Mouse (Mus musculus): ENCODE measurements around the gene Otor. TPM values are rescaled to one million over a fixed set of nuclear protein-coding genes. Genes with fewer than 3 reads are reported as not detected.

The Otor gene
- 0.27 and 0.55 TPM in 2 replicates for polyA plus RNA-seq (2016; fragmentation: Nextera tagmentation; extraction: Ambion mirVana)

DNA sequence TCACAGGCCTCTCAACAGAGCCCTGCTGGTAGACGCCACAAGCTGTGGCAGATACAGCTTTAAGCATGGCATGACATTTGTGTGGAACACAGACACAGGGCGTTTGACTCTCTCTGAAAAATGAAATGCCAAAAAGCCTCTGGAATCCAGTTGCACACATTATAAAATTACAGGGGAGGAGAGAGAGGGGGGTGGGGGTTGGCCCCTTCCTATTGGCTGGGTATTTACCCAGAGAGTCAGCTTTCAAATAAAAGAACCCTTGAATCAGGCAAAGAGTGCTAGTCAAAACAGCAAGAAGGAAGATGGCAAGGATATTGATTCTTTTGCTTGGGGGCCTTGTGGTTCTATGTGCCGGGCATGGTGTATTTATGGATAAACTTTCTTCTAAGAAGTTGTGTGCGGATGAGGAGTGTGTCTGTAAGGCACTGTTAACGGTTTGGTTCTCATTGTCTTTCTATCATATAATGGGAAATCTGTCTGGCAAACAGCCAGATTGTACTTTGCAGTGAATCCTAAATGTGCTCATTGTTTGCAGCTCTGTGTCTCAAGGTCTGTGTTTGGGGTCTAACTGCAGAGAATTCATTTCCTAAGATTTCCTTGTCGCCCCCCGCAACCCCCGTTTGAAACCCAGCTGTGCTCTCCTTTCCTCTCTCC lies at the start of gene Otor:
Gene Otor (plus strand): TSS at position 276 of the 654 bp plus-strand sequence.
- Histone ChIP-seq H3K4me2 (no peak within 1 kb of the TSS), H3K9me3 (replicated peaks) (no peaks in the 10 kb centered on the region), H3K4me1 (replicated peaks) (0 out of 2 replicates have a peak, but pooled peaks cover 6% of the 10 kb centered on the region), H3K4me3 (no peak within 1 kb of the TSS), H3K9ac (no peak within 1 kb of the TSS), H3K27ac (ENCODE audit: poor library complexity, severe bottlenecking) (no peak within 1 kb of the TSS), H3K27me3 (replicated peaks) (no peaks in the 10 kb centered on the region), H3K36me3 (no peaks in the 10 kb centered on the region)
- ATAC-seq (ENCODE audit: insufficient number of reproducible peaks, low FRiP score) = no peak
- 62% methylated on average over 8 of the region's 8 CpGs for WGBS

DNA sequence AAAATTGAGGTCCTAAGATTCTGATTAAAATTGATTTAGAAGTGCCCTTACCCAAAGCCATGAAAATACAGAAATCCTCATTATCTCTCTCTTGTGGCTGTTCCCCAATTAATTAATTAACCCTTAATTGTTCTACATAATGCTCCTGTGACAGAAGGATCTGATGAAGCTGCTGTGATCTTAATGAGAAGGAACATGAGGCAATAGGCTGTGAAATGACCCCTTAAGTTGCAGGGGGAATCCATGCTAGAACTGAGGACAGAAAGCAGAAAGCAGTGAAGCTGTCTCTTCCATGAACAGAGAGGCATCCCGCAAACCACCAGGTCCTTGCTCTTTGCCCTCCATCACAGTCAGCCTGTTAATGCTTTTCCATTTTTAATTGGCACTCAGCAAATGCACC lies 47.0 kb upstream of the Otor start:
- H3K36me3 ChIP-seq = no peaks in the 10 kb centered on the region
- H3K27me3 ChIP-seq (replicated peaks) = no peaks in the 10 kb centered on the region
- ATAC-seq (ENCODE audit: insufficient number of reproducible peaks, low FRiP score) = no peak
- no peak overlapping the region for H3K4me2 ChIP-seq
- H3K9ac ChIP-seq = no peak overlapping the region
- WGBS = 89% methylated on average over 1 of the region's 1 CpGs
- H3K4me1 ChIP-seq (replicated peaks) = no peaks in the 10 kb centered on the region
- H3K9me3 ChIP-seq (replicated peaks) = no peaks in the 10 kb centered on the region
- no peak overlapping the region for H3K4me3 ChIP-seq
- no peak overlapping the region for H3K27ac ChIP-seq (ENCODE audit: poor library complexity, severe bottlenecking)

DNA sequence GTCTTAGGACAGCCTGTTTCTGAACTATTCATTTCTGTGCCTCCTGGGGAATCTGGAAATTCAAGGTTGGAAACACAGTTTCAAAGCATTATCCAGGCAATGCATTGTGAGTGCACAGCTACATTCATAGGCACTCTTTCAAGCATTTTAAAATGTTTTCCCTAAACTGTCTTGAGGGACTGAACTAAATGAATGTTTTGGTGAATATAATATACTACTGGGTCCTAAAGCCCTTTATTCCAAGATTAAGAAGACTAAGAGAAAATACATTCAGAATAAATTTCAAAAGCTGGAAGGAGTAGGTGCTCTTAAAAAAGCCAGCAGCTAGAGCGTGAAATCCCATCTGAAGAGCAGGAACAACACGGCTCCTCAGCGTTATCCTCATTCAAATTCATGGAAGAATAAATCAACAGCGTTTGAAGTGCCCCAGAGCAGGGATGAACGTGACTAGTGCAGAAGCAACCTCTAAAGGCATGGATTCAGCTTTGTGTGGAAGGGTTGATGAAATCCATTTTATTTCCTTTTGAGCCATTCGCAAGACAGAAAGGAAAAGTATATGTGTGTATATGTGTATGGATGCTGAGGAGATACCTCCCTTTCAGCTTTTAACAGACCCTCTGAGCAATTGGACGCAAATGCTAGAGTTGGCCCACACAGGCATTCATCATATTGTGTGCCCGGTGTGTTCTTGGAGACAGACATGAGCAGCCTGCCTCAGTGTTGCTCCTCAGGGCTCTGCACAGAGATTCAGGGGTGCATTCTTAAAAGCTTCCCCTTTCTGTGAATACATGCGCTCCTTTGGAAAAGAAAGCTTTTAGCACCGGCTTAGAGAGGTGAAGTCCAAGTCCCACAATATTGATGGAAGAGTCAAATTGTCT lies 45.7 kb upstream of the Otor start:
- H3K9ac ChIP-seq = no peak overlapping the region
- no peak overlapping the region for H3K4me2 ChIP-seq
- WGBS = 78% methylated on average over 10 of the region's 10 CpGs
- ATAC-seq (ENCODE audit: insufficient number of reproducible peaks, low FRiP score) = no peak
- no peaks in the 10 kb centered on the region for H3K4me1 ChIP-seq (replicated peaks)
- no peak overlapping the region for H3K27ac ChIP-seq (ENCODE audit: poor library complexity, severe bottlenecking)
- H3K9me3 ChIP-seq (replicated peaks) = no peaks in the 10 kb centered on the region
- H3K27me3 ChIP-seq (replicated peaks) = no peaks in the 10 kb centered on the region
- no peak overlapping the region for H3K4me3 ChIP-seq
- H3K36me3 ChIP-seq = no peaks in the 10 kb centered on the region

DNA sequence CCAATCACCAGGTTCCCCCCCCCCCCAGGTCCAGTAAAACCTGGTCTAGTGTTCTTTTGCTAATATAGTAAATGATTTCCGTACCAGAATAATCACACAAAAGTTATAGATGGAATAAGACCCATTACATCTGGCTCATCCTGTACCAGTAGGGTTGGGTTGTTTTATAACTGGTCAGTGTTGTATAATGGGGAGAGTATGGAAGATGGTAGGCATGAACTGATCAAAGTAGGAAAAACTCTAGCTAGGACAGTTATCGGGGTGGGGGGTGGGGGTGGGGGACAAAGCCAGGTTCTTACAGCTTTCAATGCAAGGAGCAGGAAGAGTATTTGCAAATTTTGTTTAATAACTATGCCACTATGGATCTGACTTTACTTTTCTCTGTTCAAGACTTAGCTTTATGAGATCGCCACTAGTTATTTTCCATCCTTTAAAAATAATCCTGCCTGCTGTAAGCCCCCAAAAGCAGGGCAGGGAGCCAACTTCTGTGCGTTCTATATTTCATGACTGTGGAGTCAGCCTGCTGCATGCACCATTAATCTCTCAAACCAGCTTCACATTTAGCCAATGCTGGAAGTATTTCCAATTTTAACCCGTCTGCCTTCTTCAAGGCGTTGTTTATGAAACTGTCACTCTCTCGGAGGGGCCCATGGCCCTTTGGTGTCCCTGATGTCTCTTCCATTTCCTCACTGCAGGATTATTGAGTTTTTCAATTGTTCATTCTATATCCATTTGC lies 43.8 kb upstream of the Otor start:
- no peak overlapping the region for H3K4me2 ChIP-seq
- H3K27me3 ChIP-seq (replicated peaks) = no peaks in the 10 kb centered on the region
- no peak for ATAC-seq (ENCODE audit: insufficient number of reproducible peaks, low FRiP score)
- no peaks in the 10 kb centered on the region for H3K36me3 ChIP-seq
- H3K9ac ChIP-seq = no peak overlapping the region
- H3K4me1 ChIP-seq (replicated peaks) = no peaks in the 10 kb centered on the region
- 65% methylated on average over 7 of the region's 7 CpGs for WGBS
- no peak overlapping the region for H3K4me3 ChIP-seq
- no peaks in the 10 kb centered on the region for H3K9me3 ChIP-seq (replicated peaks)
- no peak overlapping the region for H3K27ac ChIP-seq (ENCODE audit: poor library complexity, severe bottlenecking)

DNA sequence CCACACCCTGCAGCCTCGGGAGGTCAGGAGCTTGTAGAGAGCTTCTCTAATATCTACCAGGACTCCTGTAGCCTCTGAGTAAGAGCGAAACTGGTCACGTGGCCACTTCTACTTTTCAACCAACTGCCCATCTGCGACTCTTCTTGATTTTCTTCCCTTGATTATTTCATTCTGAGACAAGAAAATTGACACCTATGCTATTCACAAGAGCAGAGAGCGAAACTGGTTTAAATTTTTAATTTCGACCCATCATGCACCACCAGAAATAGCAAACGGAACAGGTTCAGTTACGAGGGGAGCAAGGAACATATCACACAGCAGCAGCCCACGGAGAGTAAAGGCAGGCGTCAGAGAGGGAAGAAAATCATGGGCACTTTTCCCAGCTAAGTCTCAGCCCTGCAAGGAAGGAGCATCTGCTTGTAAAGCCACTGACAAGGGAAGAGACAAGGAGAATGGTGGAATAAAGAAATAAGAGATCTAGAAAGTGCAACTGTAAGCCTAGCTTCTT lies 43.1 kb upstream of the Otor start:
- no peak overlapping the region for H3K27ac ChIP-seq (ENCODE audit: poor library complexity, severe bottlenecking)

DNA sequence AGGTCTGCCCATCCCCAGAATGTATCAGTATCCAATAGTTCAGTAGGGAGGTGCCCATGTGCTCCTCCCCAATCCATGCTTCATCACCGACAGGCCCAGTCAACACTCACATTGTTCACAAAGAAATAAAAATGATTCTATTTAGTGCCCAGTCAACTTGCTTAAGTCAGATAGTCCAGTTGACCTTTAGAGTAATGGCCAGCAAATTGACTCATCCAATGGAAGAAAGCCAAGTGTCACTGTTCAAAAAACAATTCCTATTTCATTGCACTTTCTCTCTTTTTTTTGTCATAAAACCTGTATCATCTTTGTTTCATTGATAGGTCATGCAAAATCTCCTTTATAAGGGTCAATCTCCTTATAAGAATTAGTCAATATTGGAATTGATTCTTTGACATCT lies 36.7 kb upstream of the Otor start:
- Histone ChIP-seq H3K9me3 (replicated peaks) (no peaks in the 10 kb centered on the region), H3K4me1 (replicated peaks) (no peaks in the 10 kb centered on the region), H3K4me3 (no peak overlapping the region), H3K36me3 (no peaks in the 10 kb centered on the region), H3K27ac (ENCODE audit: poor library complexity, severe bottlenecking) (no peak overlapping the region), H3K9ac (no peak overlapping the region), H3K4me2 (no peak overlapping the region), H3K27me3 (replicated peaks) (no peaks in the 10 kb centered on the region)
- ATAC-seq (ENCODE audit: insufficient number of reproducible peaks, low FRiP score) = no peak
- 88% methylated on average over 1 of the region's 1 CpGs for WGBS

More for the DNA sequence above, 43.1 kb upstream of the Otor start:
- Histone ChIP-seq H3K9me3 (replicated peaks) (no peaks in the 10 kb centered on the region), H3K4me1 (replicated peaks) (no peaks in the 10 kb centered on the region), H3K36me3 (no peaks in the 10 kb centered on the region), H3K27me3 (replicated peaks) (no peaks in the 10 kb centered on the region), H3K4me2 (no peak overlapping the region), H3K4me3 (no peak overlapping the region), H3K9ac (no peak overlapping the region)
- ATAC-seq (ENCODE audit: insufficient number of reproducible peaks, low FRiP score) = no peak
- WGBS = 77% methylated on average over 10 of the region's 10 CpGs

DNA sequence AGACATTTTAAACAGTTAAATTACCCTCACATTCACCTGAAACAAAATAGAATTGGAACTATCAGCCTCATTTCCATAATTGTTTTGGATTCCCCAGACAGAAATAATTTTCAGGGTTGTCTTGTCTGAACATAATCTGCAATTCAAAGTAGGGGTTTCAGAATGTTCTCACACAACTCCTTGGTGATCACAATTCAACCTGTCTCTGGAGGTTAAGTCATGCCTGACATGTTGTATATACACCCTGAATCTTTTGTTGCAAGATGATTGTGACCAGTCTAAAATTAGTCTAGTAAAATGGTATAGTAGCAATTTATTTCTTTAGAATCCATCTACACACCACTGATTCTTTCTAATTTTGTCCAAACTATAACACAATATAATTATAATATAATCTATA lies 23.0 kb upstream of the Otor start:
- ATAC-seq (ENCODE audit: insufficient number of reproducible peaks, low FRiP score) = no peak
- no peak overlapping the region for H3K4me2 ChIP-seq
- H3K9ac ChIP-seq = no peak overlapping the region
- H3K4me3 ChIP-seq = no peak overlapping the region
- no peaks in the 10 kb centered on the region for H3K36me3 ChIP-seq
- H3K4me1 ChIP-seq (replicated peaks) = no peaks in the 10 kb centered on the region
- H3K27me3 ChIP-seq (replicated peaks) = no peaks in the 10 kb centered on the region
- no peak overlapping the region for H3K27ac ChIP-seq (ENCODE audit: poor library complexity, severe bottlenecking)
- H3K9me3 ChIP-seq (replicated peaks) = no peaks in the 10 kb centered on the region

DNA sequence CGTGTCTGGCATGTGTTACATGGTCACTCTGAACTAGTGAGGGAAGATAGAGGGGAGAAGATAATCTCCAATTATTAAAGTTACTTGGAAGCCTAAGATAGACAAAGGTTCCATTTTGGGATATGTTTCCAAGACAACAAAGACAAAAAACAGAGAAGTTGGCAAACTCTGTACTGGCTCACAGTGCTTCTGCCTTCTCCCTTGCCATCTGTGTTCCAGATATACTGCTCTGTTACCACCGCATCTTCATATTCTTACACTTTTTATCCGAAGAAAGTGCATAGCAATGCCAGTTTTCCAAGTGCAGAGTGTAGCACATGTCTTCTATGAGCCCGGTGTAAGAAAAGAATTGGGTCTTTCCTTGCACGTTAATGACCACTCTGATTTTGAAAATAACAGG lies 21.5 kb upstream of the Otor start:
- H3K9ac ChIP-seq = no peak overlapping the region

DNA sequence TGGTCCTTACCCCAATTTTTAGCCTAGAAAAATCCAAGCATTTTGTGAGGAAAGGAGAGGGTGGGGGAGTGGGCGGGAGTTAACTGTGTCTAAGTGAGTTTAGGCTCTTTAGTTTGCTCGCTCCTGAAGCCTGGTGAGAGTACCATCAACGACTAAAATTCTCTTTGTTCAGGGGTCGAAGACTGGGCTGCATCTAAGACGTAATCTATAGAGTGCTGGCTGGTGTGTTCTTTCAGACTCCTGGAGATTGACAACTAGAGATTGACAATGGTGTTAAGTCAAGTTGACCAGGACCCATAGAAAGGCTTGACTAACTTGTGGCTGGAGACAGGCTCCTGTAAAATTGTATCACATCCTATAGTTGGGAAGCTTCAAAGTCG lies 15.9 kb upstream of the Otor start:
- H3K4me1 ChIP-seq (replicated peaks) = peaks cover 3% of the 10 kb centered on the region
- no peak overlapping the region for H3K27ac ChIP-seq (ENCODE audit: poor library complexity, severe bottlenecking)
- H3K9ac ChIP-seq = no peak overlapping the region
- H3K4me3 ChIP-seq = peak overlapping the region; percentile 100
- H3K27me3 ChIP-seq (replicated peaks) = no peaks in the 10 kb centered on the region
- H3K4me2 ChIP-seq = peak overlapping the region; percentile 71
- no peaks in the 10 kb centered on the region for H3K9me3 ChIP-seq (replicated peaks)
- peaks cover 23% of the 10 kb centered on the region for H3K36me3 ChIP-seq
- no peak; the same call in 1 of the 2 replicates for ATAC-seq (ENCODE audit: insufficient number of reproducible peaks, low FRiP score)
- WGBS = 45% methylated on average over 6 of the region's 6 CpGs

More for the DNA sequence above, 21.5 kb upstream of the Otor start:
- Histone ChIP-seq H3K9me3 (replicated peaks) (no peaks in the 10 kb centered on the region), H3K4me2 (no peak overlapping the region), H3K27me3 (replicated peaks) (no peaks in the 10 kb centered on the region), H3K4me1 (replicated peaks) (no peaks in the 10 kb centered on the region), H3K36me3 (no peaks in the 10 kb centered on the region), H3K4me3 (no peak overlapping the region), H3K27ac (ENCODE audit: poor library complexity, severe bottlenecking) (no peak overlapping the region)
- no peak for ATAC-seq (ENCODE audit: insufficient number of reproducible peaks, low FRiP score)
- 70% methylated on average over 5 of the region's 5 CpGs for WGBS

DNA sequence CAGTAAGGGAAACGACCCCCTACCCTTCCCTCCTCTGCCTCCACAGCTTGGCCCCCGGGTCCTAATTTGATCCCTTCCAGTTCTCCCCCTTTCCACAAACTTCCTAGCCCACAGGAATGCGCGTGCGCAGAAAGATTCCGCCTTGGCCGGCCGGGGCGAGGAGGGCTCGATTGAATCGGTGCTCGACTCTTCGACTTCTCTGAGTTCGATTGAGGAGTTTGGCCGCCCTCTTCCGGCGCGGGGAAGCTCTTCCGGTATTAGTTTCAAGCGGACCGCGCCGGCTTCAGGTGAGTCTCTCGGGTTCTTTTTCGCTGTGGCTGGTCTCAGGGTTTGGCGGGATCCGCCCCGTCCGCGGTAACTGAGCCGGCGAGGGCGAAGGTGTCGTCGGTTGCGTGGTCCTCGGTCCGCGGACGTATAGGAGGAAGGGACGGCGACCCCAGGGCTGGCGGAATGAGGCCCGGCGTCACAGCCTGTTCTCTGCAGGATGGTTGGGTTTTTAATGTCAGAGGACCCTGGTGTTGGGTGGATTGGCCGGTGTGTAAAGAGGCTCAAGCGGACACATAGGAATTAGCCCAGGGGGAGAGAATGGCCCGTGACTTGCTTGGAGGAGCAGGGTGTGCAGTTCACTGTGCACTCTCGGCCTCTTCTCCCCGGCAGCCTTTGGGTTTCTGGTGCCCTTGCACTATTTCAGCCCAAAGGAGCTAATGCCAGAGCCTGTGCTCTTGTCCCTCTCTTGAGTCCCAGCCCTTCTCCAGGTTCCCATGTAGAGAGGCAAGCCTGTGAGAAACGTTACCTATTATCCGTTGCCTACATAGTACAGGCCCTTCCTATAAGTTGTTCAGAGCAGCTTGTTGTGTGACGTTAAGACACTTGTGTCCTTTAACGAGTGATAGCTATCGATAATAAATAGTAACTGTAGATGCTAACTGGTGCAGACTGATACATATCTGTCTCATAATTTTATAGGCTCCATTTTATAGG lies 15.2 kb upstream of the Otor start, which contains the start of gene Snrpb2:
Gene Snrpb2 (plus strand): TSS at position 228 of the 981 bp plus-strand sequence.
- Histone ChIP-seq H3K4me3 (peak within 1 kb of the TSS; percentile 100), H3K27me3 (replicated peaks) (no peaks in the 10 kb centered on the region), H3K9ac (peak within 1 kb of the TSS; percentile 98), H3K4me2 (peak within 1 kb of the TSS; percentile 84), H3K4me1 (replicated peaks) (peaks cover 3% of the 10 kb centered on the region), H3K27ac (ENCODE audit: poor library complexity, severe bottlenecking) (no peak within 1 kb of the TSS), H3K9me3 (replicated peaks) (no peaks in the 10 kb centered on the region), H3K36me3 (peaks cover 23% of the 10 kb centered on the region)
- ATAC-seq (ENCODE audit: insufficient number of reproducible peaks, low FRiP score) = peak; percentile 92
- WGBS = under 1% methylated on average over 55 of the region's 55 CpGs
